Mouse (Mus musculus) small intestine, adult 2 months (tissue): ENCODE data around the gene Epas1.

Experiments
- CTCF ChIP-seq: fragments of 200-500 bp; IDR thresholded peaks from 2 replicates; pipeline ENCODE4 v1.5.1; 2012; ENCODE audit warnings: low read depth, mild to moderate bottlenecking, control low read depth, inconsistent platforms, low read length, moderate library complexity, mixed read lengths; ENCODE audit not compliant: insufficient replicate concordance, insufficient read length; ENCODE audit errors: extremely low read depth
- POLR2A ChIP-seq: fragments of 200-500 bp; IDR thresholded peaks from 2 replicates; pipeline ENCODE4 v1.6.1; 2012; ENCODE audit warnings: low read depth, mild to moderate bottlenecking, control low read depth, inconsistent platforms, low read length, moderate library complexity

DNA sequence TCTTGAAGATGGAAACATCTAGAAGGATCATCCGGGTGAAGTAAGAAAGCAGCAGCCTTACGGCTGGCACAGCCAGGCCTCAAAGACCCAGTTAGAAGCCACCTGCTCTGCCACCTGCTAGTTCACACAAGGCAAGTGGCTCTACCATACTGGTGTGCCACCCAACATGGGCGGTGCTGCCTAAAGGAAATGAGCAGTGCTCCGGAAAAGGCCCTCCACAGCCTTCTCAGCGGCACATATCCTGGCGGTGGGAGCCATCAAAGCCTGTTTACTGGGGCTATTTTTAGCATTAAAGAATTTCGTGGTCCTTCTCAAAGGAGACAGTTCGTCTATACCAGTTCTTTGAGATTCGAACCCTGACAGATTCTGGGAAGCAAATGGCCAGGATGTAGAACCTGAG lies 48.4 kb downstream of the Epas1 start:
- TF ChIP-seq POLR2A (no peak), CTCF (no peak)
